Mouse (Mus musculus) heart, postnatal 0 days (tissue): ENCODE measurements around the gene Ilf3.

Experiments used
- CTCF ChIP-seq: IDR thresholded peaks from 2 replicates; pipeline ENCODE4 v1.5.1; 2016; ENCODE audit warnings: antibody characterized with exemption, control low read depth, low read depth
- EP300 ChIP-seq: IDR thresholded peaks from 2 replicates; pipeline ENCODE4 v1.6.1; 2016; ENCODE audit warnings: antibody characterized with exemption, low read depth

- TF ChIP-seq CTCF (no peak), EP300 (no peak)
Measured at GRCm38 (mm10) chr9:21379195-21379594, 11.5 kb downstream of the Ilf3 start.
